Mouse (Mus musculus) heart, adult 2 months (tissue): Measurements from ENCODE around the gene Iqsec1.

Experiments used
- CTCF ChIP-seq: fragments of 200-600 bp; IDR thresholded peaks from 2 replicates; pipeline ENCODE4 v1.8.1; 2022; ENCODE audit warnings: antibody characterized with exemption, mild to moderate bottlenecking, moderate library complexity
- EP300 ChIP-seq: fragments of 200-500 bp; IDR thresholded peaks from 2 replicates; pipeline ENCODE4 v1.6.1; 2011; ENCODE audit warnings: low read depth, low read length, control low read depth; ENCODE audit not compliant: insufficient read depth
- POLR2A ChIP-seq: fragments of 200-500 bp; IDR thresholded peaks from 2 replicates; pipeline ENCODE4 v1.6.1; 2011; ENCODE audit warnings: mild to moderate bottlenecking, low read depth, low read length, control low read depth; ENCODE audit not compliant: insufficient read depth

- TF ChIP-seq CTCF, result no peak
- no peak for TF ChIP-seq EP300
- no peak for TF ChIP-seq POLR2A
Measured at GRCm38 (mm10) chr6:90988299-90988625, 223 bp downstream of the Iqsec1 start.
